Mouse (Mus musculus) liver, embryonic 11.5 days (tissue): ENCODE data around the gene Relt. TPM values are rescaled to one million over a fixed set of nuclear protein-coding genes. Genes with fewer than 3 reads are reported as not detected.
A peak's percentile ranks its signal among the peaks of the same experiment; 100 is the strongest.
"Not testable (repeated sequence)": the region's sequence is repeated elsewhere in the genome, so short reads cannot be mapped to it uniquely, and the experiment has no call there.

ENCODE experiments used
- ATAC-seq: fragments of 200-750 bp; cut with Nextera tagmentation; replicated peaks from 2 replicates; pipeline ENCODE4 v1.8.0; 2017; ENCODE audit warnings: moderate number of reproducible peaks, mild to moderate bottlenecking, moderate TSS enrichment, moderate library complexity; ENCODE audit not compliant: low FRiP score
- DNase-seq: peaks from one replicate; pipeline ENCODE4 v3.0.0-alpha.2; 2017; ENCODE audit warnings: low spot score
- H3K27ac ChIP-seq: fragments of 300-500 bp; sonication (generic); 2 replicates; pipeline ENCODE4 v1.5.1; 2014; ENCODE audit warnings: mild to moderate bottlenecking, low read depth, low read length, control low read depth
- H3K27me3 ChIP-seq: fragments of 300-500 bp; sonication (generic); replicated peaks from 2 replicates; pipeline ENCODE4 v1.6.1; 2014; ENCODE audit warnings: low read length, mixed read lengths; ENCODE audit not compliant: control insufficient read depth, insufficient read depth
- H3K36me3 ChIP-seq: fragments of 300-500 bp; sonication (generic); 2 replicates; pipeline ENCODE4 v1.6.1; 2014; ENCODE audit warnings: mild to moderate bottlenecking, low read length, moderate library complexity, mixed read lengths; ENCODE audit not compliant: control insufficient read depth, insufficient read depth
- H3K4me1 ChIP-seq: fragments of 300-500 bp; sonication (generic); replicated peaks from 2 replicates; pipeline ENCODE4 v1.6.1; 2014; ENCODE audit warnings: low read length, mixed read lengths; ENCODE audit not compliant: control insufficient read depth, insufficient read depth
- H3K4me2 ChIP-seq: fragments of 300-500 bp; sonication (generic); 2 replicates; pipeline ENCODE4 v1.6.1; 2014; ENCODE audit warnings: mild to moderate bottlenecking, control low read depth, moderate library complexity
- H3K4me3 ChIP-seq: fragments of 300-500 bp; sonication (generic); 2 replicates; pipeline ENCODE4 v1.5.1; 2014; ENCODE audit warnings: low read depth, low read length, control low read depth
- H3K9ac ChIP-seq: fragments of 300-500 bp; sonication (generic); 2 replicates; pipeline ENCODE4 v1.6.1; 2014; ENCODE audit warnings: low read depth, low read length, control low read depth
- H3K9me3 ChIP-seq: fragments of 300-500 bp; sonication (generic); 2 replicates; pipeline ENCODE4 v1.6.1; 2016; ENCODE audit warnings: low read length, inconsistent platforms, mixed read lengths; ENCODE audit not compliant: control insufficient read depth
- WGBS: fragments of 180-500 bp; shearing (Covaris S2); extraction: QIAGEN DNeasy Blood & Tissue Kit; methylation state at CpG from one replicate; pipeline ENCODE4 v1.1.7; 2014; 5-methylcytosine and 5-hydroxymethylcytosine counted together
- polyA plus RNA-seq: library from polyadenylated mRNA; unstranded; fragments of >200 nt; fragmentation: Nextera tagmentation; extraction: Ambion mirVana; gene quantifications from 2 replicates; pipeline ENCODE4 v1.2.1, GENCODE M21; 2014

The Relt gene
- polyA plus RNA-seq, 1 experiment from 2014 or later: 17.0 TPM

GRCm38 (mm10) chr7:100846033-100846432 lies 17.2 kb downstream of the Relt start:
- H3K4me1 ChIP-seq: peaks cover 29% of the 10 kb centered on the region

DNA sequence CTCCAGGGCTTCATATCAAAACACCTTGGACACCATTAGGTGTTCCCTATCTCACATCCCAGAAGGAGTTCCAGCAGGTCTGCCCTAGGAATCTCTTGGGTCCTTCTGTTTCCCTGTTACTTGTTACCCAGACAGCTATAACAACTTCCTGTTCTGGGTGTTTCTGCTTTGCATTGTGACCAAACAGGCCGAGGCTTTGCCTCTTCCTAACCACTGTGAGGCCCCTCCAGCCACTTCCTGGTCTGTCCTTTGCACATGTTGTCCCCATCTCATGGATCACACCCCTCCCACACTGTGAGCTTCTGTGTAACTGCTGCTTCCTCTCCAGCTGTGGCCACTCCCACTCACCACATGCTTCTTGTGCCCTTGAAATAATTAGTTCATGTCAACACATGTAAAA lies 17.8 kb downstream of the Relt start:
- peak overlapping the region; percentile 45 for H3K4me2 ChIP-seq
- ATAC-seq (0 out of 2 replicates have a peak, but pooled peaks have one; percentile 21), DNase-seq (no peak)
- peak overlapping the region; percentile 96 for H3K27ac ChIP-seq
- 23% methylated on average over 1 of the region's 1 CpGs for WGBS
- H3K27me3 ChIP-seq: no peaks in the 10 kb centered on the region
- H3K9me3 ChIP-seq: no peaks in the 10 kb centered on the region
- H3K36me3 ChIP-seq: peaks cover 14% of the 10 kb centered on the region
- H3K9ac ChIP-seq: peak overlapping the region; percentile 39; the same call in 1 of the 2 replicates
- peaks cover 33% of the 10 kb centered on the region for H3K4me1 ChIP-seq
- no peak overlapping the region for H3K4me3 ChIP-seq

More at GRCm38 (mm10) chr7:100846033-100846432, 17.2 kb downstream of the Relt start:
- ATAC-seq, H3K4me3 ChIP-seq, DNase-seq, H3K4me2 ChIP-seq, H3K27me3 ChIP-seq, H3K9me3 ChIP-seq: not testable (repeated sequence)
- Histone ChIP-seq H3K36me3 (peaks cover 14% of the 10 kb centered on the region), H3K27ac (peak overlapping the region; percentile 64), H3K9ac (peak overlapping the region; percentile 37; the same call in 1 of the 2 replicates)
- WGBS: 88% methylated on average over 7 of the region's 7 CpGs

DNA sequence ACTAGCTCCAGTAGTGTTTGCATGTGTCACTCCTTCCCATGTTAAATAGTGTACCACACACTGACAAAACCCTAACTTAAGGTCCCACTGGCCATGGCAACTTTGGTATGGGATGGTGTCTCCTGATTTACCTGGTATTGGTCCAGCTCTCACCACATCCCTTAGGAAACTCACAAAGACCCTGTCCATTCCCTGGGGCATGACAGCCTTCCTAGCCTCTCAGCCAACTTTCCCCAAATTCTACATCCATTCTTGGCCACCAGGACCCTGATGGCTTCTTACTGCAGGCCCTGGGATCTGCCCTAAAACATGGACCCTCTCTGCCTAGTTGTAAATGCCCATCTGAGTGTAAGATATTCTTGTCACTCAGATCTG lies 18.2 kb downstream of the Relt start:
- DNase-seq (no peak), ATAC-seq (no peak)
- H3K27ac ChIP-seq: peak overlapping the region; percentile 96
- H3K36me3 ChIP-seq: peaks cover 14% of the 10 kb centered on the region
- no peak overlapping the region for H3K4me3 ChIP-seq
- H3K4me1 ChIP-seq: peaks cover 37% of the 10 kb centered on the region
- H3K27me3 ChIP-seq: no peaks in the 10 kb centered on the region
- H3K9me3 ChIP-seq: no peaks in the 10 kb centered on the region
- H3K9ac ChIP-seq: peak overlapping the region; percentile 39; the same call in 1 of the 2 replicates
- H3K4me2 ChIP-seq: peak overlapping the region; percentile 45

DNA sequence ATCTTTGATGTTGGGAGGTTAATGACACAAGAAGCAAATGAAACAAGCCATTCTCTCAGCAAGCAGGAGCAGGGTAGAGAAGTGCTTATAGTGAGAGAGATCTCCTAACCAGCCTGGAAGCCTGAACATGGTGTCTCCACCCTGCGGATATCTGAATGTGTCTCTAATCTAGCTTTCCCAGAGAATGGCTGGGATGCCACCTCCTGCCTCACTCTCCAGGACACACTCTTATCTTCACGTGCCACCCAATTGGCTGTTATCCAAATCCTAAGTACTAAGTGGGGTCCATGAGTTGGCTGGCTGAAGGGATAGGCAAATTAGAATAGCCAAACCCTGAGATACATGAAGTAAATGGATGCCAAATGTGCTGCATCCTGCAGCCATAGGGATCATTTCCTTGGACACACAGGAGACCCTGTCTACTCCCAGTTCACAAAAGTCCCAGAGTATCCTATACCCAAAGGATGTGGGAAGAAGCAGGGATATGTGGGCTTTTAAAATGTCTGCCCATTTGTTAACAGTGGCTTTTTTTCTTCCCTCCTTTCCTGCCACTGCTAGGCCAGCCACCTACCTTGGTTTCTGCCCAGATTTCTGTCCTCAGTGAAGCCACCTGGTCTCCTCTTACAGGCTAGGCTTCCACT lies 18.7 kb downstream of the Relt start:
- Histone ChIP-seq H3K4me1 (peaks cover 42% of the 10 kb centered on the region), H3K4me2 (peak overlapping the region; percentile 46), H3K4me3 (0 out of 2 replicates have a peak overlapping the region, but pooled peaks have one; percentile 11), H3K9ac (peak overlapping the region; percentile 47; the same call in 1 of the 2 replicates), H3K27me3 (no peaks in the 10 kb centered on the region), H3K27ac (peak overlapping the region; percentile 96), H3K9me3 (no peaks in the 10 kb centered on the region), H3K36me3 (peaks cover 14% of the 10 kb centered on the region)
- WGBS: 39% methylated on average over 2 of the region's 2 CpGs
- DNase-seq (no peak), ATAC-seq (peak; percentile 86)

- H3K27me3 ChIP-seq: no peaks in the 10 kb centered on the region
- H3K4me1 ChIP-seq: peaks cover 47% of the 10 kb centered on the region
- H3K27ac ChIP-seq: peak overlapping the region; percentile 96
- 0 out of 2 replicates have a peak overlapping the region, but pooled peaks have one; percentile 11 for H3K4me3 ChIP-seq
- 58% methylated on average over 2 of the region's 2 CpGs for WGBS
- peaks cover 14% of the 10 kb centered on the region for H3K36me3 ChIP-seq
- ATAC-seq (peak; percentile 73), DNase-seq (no peak)
- peak overlapping the region; percentile 47; the same call in 1 of the 2 replicates for H3K9ac ChIP-seq
- H3K4me2 ChIP-seq: peak overlapping the region; percentile 46
- no peaks in the 10 kb centered on the region for H3K9me3 ChIP-seq
Measured at GRCm38 (mm10) chr7:100843866-100844265, 19.4 kb downstream of the Relt start.

DNA sequence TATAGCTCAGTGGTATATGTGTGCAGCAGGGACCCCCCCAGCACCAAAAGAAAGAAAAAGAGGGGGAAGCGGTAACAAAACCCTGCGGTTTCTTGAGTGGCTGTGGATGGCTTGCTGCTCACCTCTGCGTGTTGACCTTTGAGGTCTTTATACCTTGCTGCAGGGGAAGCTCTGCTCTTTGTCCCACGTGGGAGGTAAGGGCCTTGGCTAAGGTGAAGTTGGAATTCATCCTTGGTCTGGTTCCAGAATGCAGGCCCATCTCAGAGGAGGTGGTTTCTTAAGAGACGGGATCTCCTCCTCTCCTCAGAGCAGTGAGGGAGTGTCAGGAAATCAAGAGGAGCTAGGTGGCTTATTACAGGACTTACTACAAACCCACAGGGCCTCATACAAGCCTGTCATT lies 21.1 kb downstream of the Relt start:
- Histone ChIP-seq H3K27me3 (no peaks in the 10 kb centered on the region), H3K9me3 (no peaks in the 10 kb centered on the region), H3K27ac (no peak overlapping the region), H3K36me3 (peaks cover under 1% of the 10 kb centered on the region), H3K9ac (no peak overlapping the region), H3K4me3 (no peak overlapping the region), H3K4me2 (no peak overlapping the region), H3K4me1 (peaks cover 47% of the 10 kb centered on the region)
- WGBS: 93% methylated on average over 5 of the region's 5 CpGs
- no peak for DNase-seq
- no peak for ATAC-seq

DNA sequence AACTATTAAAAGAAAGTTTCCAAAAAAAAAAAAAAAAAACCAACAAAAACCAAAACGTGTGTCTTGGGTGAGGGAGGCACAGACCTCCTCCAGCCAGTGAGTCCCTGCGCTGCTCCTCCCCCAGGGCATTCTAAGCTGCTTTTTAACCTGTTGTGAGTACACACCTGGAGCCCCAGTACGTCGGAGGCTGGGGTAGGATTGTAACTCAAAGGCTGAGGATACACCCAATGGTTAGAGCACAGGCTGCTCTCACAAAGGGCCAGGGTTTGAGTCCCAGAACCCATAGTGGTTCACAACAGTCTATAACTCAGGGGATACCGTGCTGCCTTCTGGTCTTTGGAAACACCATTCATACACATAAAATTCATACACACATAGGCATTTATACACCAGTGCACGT lies 21.6 kb downstream of the Relt start:
- 85% methylated on average over 6 of the region's 6 CpGs for WGBS

GRCm38 (mm10) chr7:100840906-100841305 lies 22.3 kb downstream of the Relt start:
- no peaks in the 10 kb centered on the region; the same call in none of the 2 replicates for H3K36me3 ChIP-seq
- H3K27ac ChIP-seq: 0 out of 2 replicates have a peak overlapping the region, but pooled peaks have one; percentile 26
- ATAC-seq (no peak), DNase-seq (no peak)
- H3K9me3 ChIP-seq: no peaks in the 10 kb centered on the region
- H3K4me3 ChIP-seq: no peak overlapping the region
- WGBS: 81% methylated on average over 1 of the region's 1 CpGs
- H3K9ac ChIP-seq: no peak overlapping the region
- H3K4me2 ChIP-seq: no peak overlapping the region
- H3K4me1 ChIP-seq: peaks cover 43% of the 10 kb centered on the region
- H3K27me3 ChIP-seq: no peaks in the 10 kb centered on the region

More for the DNA sequence above, 21.6 kb downstream of the Relt start:
- H3K4me2 ChIP-seq: no peak overlapping the region
- H3K27me3 ChIP-seq: no peaks in the 10 kb centered on the region
- ATAC-seq: no peak
- H3K4me1 ChIP-seq: peaks cover 47% of the 10 kb centered on the region
- no peak for DNase-seq
- no peak overlapping the region for H3K4me3 ChIP-seq
- H3K27ac ChIP-seq: no peak overlapping the region
- no peaks in the 10 kb centered on the region; the same call in none of the 2 replicates for H3K36me3 ChIP-seq
- H3K9ac ChIP-seq: no peak overlapping the region
- H3K9me3 ChIP-seq: no peaks in the 10 kb centered on the region
